Mouse (Mus musculus) megakaryocyte progenitor cell, adult 5-6 weeks (primary cell): Measurements from ENCODE around the gene 1700019D03Rik. TPM values are rescaled to one million over a fixed set of nuclear protein-coding genes. Genes with fewer than 3 reads are reported as not detected.
"Not testable (repeated sequence)": the region's sequence is repeated elsewhere in the genome, so short reads cannot be mapped to it uniquely, and the experiment has no call there.

Source experiments
- ATAC-seq: replicated peaks from 2 replicates; pipeline ENCODE4 v1.8.0; 2016; ENCODE audit warnings: mild to moderate bottlenecking, moderate TSS enrichment, inconsistent platforms; ENCODE audit not compliant: poor library complexity
- total RNA-seq, 2 experiments: library from RNA; stranded (forward) in 1 of 2; stranded (reverse) in 1 of 2; fragments of 157-497, 149-512 nt in 1 of 2; fragments of 200-1000 nt in 1 of 2; gene quantifications; 2 replicates each; pipeline versions ENCODE4 v1.2.3 to v1.2.4; 2015 to 2017

Gene 1700019D03Rik
- total RNA-seq, 2 experiments from 2014 or later: 0.17 TPM

GRCm38 (mm10) chr1:52955102-52955501, 64.9 kb downstream of the 1700019D03Rik start:
- peak; percentile 45 for ATAC-seq

GRCm38 (mm10) chr1:52954456-52954855, 65.5 kb downstream of the 1700019D03Rik start:
- ATAC-seq: no peak

GRCm38 (mm10) chr1:52953548-52953947, 66.4 kb downstream of the 1700019D03Rik start:
- no peak for ATAC-seq

GRCm38 (mm10) chr1:52952551-52953397, 67.2 kb downstream of the 1700019D03Rik start:
- peak; percentile 47 for ATAC-seq

GRCm38 (mm10) chr1:52952143-52952542, 67.8 kb downstream of the 1700019D03Rik start:
- ATAC-seq: peak; percentile 4; the same call in 1 of the 2 replicates

- ATAC-seq: peak; percentile 54
These were observed 68.7 kb downstream of the 1700019D03Rik start for GRCm38 (mm10) chr1:52951146-52951868.

GRCm38 (mm10) chr1:52947895-52948294, 72.1 kb downstream of the 1700019D03Rik start:
- ATAC-seq: no peak

GRCm38 (mm10) chr1:52939021-52939420, 81.0 kb downstream of the 1700019D03Rik start:
- no peak for ATAC-seq

- ATAC-seq: no peak
These were observed 85.5 kb downstream of the 1700019D03Rik start for GRCm38 (mm10) chr1:52934494-52934893.

- not testable (repeated sequence) for ATAC-seq
These were observed 95.5 kb downstream of the 1700019D03Rik start for GRCm38 (mm10) chr1:52924482-52924881.

GRCm38 (mm10) chr1:52918897-52919296, 101.1 kb downstream of the 1700019D03Rik start:
- not testable (repeated sequence) for ATAC-seq

GRCm38 (mm10) chr1:52916655-52917054, 103.3 kb downstream of the 1700019D03Rik start:
- ATAC-seq: peak; percentile 11; the same call in 1 of the 2 replicates

- ATAC-seq: peak; percentile 76
These were observed 110.2 kb downstream of the 1700019D03Rik start for GRCm38 (mm10) chr1:52909783-52910182.

GRCm38 (mm10) chr1:52884208-52884607, 135.8 kb downstream of the 1700019D03Rik start:
- no peak for ATAC-seq

Other genes with a start within 250 kb of the 1700019D03Rik start
- gene Inpp1, start 202.5 kb downstream of the 1700019D03Rik start, total RNA-seq (2015): 9.8 and 14.7 TPM in 2 replicates
- gene Inpp1, start 202.5 kb downstream of the 1700019D03Rik start, total RNA-seq (2017): 8.5 and 23.8 TPM in 2 replicates
- gene Hibch, start 175.2 kb downstream of the 1700019D03Rik start, total RNA-seq (2015): 51.9 and 62.8 TPM in 2 replicates
- gene Hibch, start 175.2 kb downstream of the 1700019D03Rik start, total RNA-seq (2017): 98.5 and 170 TPM in 2 replicates
- not detected in 2 replicates for gene Mstn, start 41.5 kb upstream of the 1700019D03Rik start, total RNA-seq (2015)
- not detected in 2 replicates for gene Mstn, start 41.5 kb upstream of the 1700019D03Rik start, total RNA-seq (2017)
- not detected in 2 replicates for gene 1700019A02Rik, start 167.5 kb upstream of the 1700019D03Rik start, total RNA-seq (2015)
- not detected in 2 replicates for gene 1700019A02Rik, start 167.5 kb upstream of the 1700019D03Rik start, total RNA-seq (2017)